Mouse (Mus musculus): ENCODE data around the gene 9130213A22Rik.

DNA sequence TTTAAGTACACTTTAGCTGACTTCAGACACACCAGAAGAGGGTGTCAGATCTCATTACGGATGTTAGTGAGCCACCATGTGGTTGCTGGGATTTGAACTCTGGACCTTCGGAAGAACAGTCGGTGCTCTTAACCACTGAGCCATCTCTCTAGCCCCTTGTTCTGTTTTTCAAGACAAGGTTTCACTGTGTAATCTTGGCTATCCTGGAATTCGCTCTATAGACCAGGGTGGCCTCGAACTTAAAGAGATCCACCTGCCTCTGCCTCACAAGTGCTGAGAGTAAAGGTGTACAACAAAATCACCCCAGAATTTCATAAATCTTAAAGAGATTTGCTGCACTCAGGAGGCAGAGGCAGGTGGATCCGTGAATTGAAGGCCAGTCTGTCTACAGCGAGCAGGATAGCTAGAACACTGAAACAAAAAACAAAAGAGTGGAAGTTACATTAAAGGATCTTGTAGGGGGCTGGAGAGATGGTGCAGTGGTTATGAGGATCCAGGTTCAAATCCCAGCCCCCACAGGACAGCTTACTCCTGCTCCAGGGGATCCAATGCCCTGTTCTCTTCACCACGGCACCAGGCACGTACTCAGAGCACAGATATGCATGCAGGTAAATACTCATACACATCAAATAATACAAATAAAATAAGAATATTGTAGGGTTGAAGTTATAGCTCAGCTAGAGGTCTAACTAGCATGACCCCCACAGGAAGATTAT is 46.5 kb downstream of the 9130213A22Rik start:
- TF ChIP-seq POLR2A (IDR thresholded peaks at IDR 0.05; ENCODE audit: borderline replicate concordance, extremely low read depth, low read depth, low read length): no peak
- no peak for TF ChIP-seq CTCF (IDR thresholded peaks at IDR 0.05; ENCODE audit: insufficient read depth, low read length)
